Mouse (Mus musculus): ENCODE data around the gene Lactb. TPM values are rescaled to one million over a fixed set of nuclear protein-coding genes. Genes with fewer than 3 reads are reported as not detected.

Lactb gene
- polyA plus RNA-seq (2017; shearing (Covaris generic)) = 34.9 TPM

GRCm38 (mm10) chr9:66975239-66975645 lies at the start of gene Lactb:
TSS of gene Lactb (minus strand) at chr9:66975484.

GRCm38 (mm10) chr9:66945647-66946641 lies 29.3 kb downstream of the Lactb start, which contains the start of gene Rps27l:
TSS of gene Rps27l (plus strand) at chr9:66946086.

GRCm38 (mm10) chr9:66919382-66919971 lies 55.8 kb downstream of the Lactb start, which contains the start of gene Rab8b:
TSS of gene Rab8b (minus strand) at chr9:66919687.

Other genes with a start within 250 kb of the Lactb start
- gene Aph1b, start 180.0 kb downstream of the Lactb start, polyA plus RNA-seq (2017; shearing (Covaris generic)) = 0.90 TPM
- not detected for gene Gm10647, start 178.4 kb downstream of the Lactb start, polyA plus RNA-seq (2017; shearing (Covaris generic))
- 0.26 TPM for gene Aph1c, start 140.8 kb downstream of the Lactb start, polyA plus RNA-seq (2017; shearing (Covaris generic))
- gene Rab8b, start 55.8 kb downstream of the Lactb start, polyA plus RNA-seq (2017; shearing (Covaris generic)) = 114 TPM
- gene Rps27l, start 29.4 kb downstream of the Lactb start, polyA plus RNA-seq (2017; shearing (Covaris generic)) = 205 TPM
- gene Tpm1, start 73.9 kb upstream of the Lactb start, polyA plus RNA-seq (2017; shearing (Covaris generic)) = 47.9 TPM